Mouse (Mus musculus) large intestine, adult 2 months (tissue): ENCODE measurements at regions not wholly inside any gene's neighbourhood (a gene's known extent, or its start where the extent isn't known, plus 50 kb on each side); places are given as distances from the start of the nearest gene placed in this dataset.
A peak's percentile ranks its signal among the peaks of the same experiment; 100 is the strongest.

ENCODE experiments used
- DNase-seq: peaks from one replicate; pipeline ENCODE4 v3.0.0-alpha.2; 2012; ENCODE audit warnings: low read depth, low spot score
- WGBS: fragments of 180-500 bp; shearing (Covaris S2); methylation state at CpG from one replicate; pipeline ENCODE4 v1.1.7; 2018; 5-methylcytosine and 5-hydroxymethylcytosine counted together

- DNase-seq, result peak; percentile 32
- WGBS, result 19% methylated on average over 12 of the region's 12 CpGs
Observed at GRCm38 (mm10) chr2:147717484-147717947, 329.3 kb downstream of the Foxa2 start.

GRCm38 (mm10) chr2:147715791-147716190, 331.0 kb downstream of the Foxa2 start:
- 90% methylated on average over 5 of the region's 5 CpGs for WGBS
- DNase-seq, result no peak

DNA sequence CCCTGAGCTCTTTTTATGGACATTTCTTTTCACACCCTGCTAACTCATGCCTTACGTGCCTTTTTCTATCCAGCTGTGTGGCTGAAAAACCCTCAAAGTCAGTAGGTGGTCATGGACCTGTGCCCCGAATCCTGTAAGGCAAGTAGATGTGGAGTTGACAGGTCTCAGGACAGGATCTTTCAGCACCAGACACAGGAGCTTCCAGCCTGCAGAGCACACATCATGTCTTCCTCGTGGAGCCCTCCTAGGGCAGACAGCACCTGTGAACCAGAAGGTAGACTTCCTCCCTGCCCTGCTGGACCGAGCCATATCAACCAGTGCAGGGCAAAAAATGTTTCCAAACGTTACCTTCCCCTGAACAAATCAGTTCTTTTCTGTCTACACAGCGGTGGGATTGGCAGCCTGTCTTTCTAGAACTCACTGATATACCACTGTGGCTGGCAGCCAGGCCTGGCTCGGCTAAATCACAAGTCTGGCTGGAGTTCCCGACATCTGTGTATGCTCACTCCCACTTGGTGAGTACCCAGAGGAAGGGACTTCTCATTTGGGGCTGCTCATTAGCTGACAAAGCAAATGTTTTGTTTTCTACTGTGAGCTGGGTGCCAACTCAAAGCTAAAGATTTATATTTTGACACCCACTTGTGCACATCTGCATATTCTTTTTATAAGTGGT, 336.0 kb downstream of the Foxa2 start:
- no peak for DNase-seq
- WGBS, result 51% methylated on average over 8 of the region's 8 CpGs

DNA sequence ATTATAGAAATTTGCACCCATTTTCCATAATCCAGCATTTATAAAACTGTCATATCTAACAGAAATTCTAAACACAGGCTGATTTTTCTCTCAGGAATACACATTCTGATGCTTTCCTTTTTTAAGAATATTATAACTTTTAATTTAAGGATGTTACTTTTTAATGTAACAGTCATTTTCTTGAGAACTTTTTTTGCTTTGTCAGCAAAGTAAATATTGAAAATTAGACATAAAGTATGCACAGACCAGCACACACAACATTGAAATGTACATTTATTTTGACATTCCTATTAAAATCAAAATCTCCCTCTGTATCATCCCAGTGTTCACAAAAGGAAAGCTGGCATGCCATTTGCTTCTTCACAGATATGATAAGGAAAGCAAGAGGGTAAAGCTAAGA, 337.0 kb downstream of the Foxa2 start:
- no peak for DNase-seq

GRCm38 (mm10) chr2:147707156-147707555, 339.6 kb downstream of the Foxa2 start:
- DNase-seq, result no peak
- WGBS, result 85% methylated on average over 6 of the region's 6 CpGs

GRCm38 (mm10) chr2:147703981-147704380, 342.3 kb downstream of the Pax1 start:
- WGBS, result 50% methylated on average over 10 of the region's 10 CpGs
- no peak for DNase-seq

GRCm38 (mm10) chr2:147702330-147703063, 340.8 kb downstream of the Pax1 start:
- 49% methylated on average over 6 of the region's 6 CpGs for WGBS

GRCm38 (mm10) chr2:147699524-147700081, 337.9 kb downstream of the Pax1 start:
- 66% methylated on average over 6 of the region's 6 CpGs for WGBS

More at GRCm38 (mm10) chr2:147702330-147703063, 340.8 kb downstream of the Pax1 start:
- DNase-seq, result no peak

DNA sequence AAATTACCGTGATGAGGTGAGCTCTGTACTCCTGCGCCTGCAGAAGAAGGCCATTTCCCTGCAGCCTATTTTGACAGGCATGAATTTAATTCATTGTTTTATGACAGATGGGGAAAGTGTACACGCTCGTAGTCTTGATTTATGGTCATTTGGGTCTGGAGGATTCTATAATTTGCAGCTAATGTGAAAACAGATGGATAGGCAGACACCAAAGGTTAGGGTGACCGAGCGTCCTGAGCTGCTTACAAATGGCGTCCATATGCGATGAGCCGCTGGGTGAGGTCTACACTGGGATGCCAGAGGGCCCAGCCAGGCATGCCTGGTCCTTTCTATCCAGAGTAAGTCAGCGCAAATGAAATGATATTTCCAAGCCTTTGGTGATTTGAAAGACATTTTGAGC, 330.2 kb downstream of the Pax1 start:
- DNase-seq, result no peak
- WGBS, result 75% methylated on average over 10 of the region's 10 CpGs

More at GRCm38 (mm10) chr2:147699524-147700081, 337.9 kb downstream of the Pax1 start:
- DNase-seq, result no peak

- no peak for DNase-seq
- 55% methylated on average over 15 of the region's 15 CpGs for WGBS
Observed at GRCm38 (mm10) chr2:147690506-147691208, 328.9 kb downstream of the Pax1 start.

DNA sequence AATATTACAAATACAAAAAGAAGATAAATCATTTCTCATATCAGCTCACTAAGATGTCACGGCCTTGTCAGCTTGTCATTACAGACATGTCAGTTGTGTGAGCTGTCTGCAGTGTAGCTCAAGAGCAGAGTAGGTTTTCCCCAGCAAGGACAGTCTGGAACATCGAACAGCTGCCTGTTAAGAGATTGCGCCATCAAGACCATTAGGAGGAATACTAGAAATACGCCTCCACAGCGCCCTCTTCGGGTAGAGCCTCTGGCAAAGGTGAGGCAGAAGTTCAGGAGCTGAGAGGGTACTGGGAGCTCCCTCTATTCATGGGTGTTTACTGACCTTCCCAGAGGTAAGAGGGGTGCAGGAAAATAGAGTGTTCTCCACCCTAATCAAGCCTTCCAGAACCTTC, 327.0 kb downstream of the Pax1 start:
- whole genome bisulfite sequencing, result 17% methylated on average over 6 of the region's 6 CpGs
- DNase-seq, result no peak

DNA sequence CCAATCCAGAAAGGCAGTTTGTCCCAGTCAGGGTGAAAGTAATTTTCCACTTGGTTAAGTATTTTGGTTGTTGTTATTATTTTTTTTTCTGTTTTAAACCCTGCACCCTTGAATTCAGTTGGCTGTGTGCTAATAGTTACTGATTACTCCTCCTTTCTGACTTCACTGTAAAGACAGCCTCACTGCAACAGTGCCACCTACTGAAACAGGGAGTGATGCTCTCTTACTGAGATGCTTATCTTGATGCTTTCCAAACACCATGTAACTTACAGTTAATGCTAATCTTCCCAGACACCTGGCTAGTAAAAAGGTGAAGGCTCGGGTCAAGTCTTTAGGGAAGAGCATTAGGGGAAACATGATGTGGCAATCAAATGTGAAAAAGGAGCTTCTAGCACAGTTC, 294.9 kb downstream of the Pax1 start:
- 3% methylated on average over 1 of the region's 1 CpGs for WGBS
- no peak for DNase-seq

DNA sequence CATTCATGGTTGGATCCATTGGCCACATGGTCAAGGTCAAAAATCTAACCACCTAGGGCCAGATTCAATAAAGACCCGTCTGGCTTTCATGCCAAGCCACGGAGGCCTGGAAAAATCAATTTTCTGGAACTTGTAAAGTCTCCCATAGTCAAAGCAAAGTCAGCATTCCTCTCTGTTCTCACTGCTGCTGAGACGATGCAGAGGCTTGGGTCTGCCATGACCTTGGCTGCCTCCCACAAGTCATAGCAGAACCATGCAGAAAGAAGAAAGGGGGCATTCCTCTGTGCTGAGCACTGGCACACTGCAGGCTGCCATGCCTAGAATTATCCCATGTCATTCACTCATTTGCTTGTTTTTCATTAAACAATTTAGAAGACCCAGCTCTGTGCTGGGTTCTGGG, 288.5 kb downstream of the Pax1 start:
- WGBS, result 59% methylated on average over 3 of the region's 3 CpGs
- no peak for DNase-seq

DNA sequence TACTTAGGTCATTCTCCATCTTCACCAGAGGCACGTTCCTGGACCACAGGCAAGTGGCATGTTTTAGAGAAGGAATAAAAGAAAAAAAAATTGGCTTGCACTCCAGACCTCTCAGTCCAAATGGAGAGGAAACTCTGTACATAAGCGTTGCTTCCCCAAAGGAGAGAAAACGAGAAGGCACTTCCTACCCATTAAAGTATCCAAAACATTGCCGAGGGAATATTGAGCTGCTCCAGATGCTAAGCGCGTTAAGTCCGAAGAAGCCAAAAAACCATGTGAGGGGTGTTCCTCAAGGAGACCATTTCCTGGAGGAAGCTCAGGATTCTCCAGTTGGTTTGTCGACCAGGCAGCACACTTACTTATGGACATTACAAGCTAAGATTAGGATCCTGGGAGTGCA, 286.2 kb downstream of the Pax1 start:
- no peak for DNase-seq
- WGBS, result 75% methylated on average over 8 of the region's 8 CpGs

DNA sequence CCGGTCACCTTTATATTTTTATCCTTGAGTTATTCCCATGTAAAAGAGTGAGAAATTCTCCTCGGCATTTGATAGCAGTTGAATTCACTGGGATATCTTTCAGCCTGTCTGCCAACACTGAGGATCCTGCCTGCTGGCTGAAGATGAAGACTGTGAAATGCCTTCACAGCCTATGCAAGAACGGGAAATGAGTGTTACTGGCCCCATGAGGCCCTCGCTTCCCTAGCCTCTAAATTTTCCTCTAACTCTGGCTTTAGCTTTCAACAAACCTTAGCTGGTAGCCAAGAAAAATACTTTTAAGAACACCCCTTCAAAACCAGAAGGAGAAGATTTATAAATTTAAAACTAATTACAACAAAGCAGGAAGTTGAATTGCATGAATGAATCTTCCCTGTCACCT, 285.8 kb downstream of the Pax1 start:
- DNase-seq, result no peak
- 76% methylated on average over 4 of the region's 4 CpGs for WGBS

DNA sequence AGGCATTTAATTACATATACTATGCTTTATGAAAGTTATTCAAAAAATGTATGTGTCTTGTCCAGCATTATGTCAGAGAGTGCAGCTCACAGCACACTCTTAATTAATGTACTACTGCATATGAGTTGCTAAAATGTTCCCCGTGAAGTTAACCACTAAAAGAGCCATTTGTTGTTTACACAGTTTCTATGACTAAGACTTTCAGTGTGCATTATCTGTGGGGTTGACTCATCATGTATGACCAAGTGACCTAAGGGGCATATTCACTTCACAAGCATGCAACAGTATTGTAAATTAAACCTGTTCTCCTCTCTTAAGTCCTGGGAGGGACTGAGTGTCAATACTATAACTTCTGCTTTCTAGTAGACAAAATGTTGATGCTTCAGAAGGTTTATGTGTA, 276.2 kb downstream of the Pax1 start:
- DNase-seq, result no peak
- 38% methylated on average over 1 of the region's 1 CpGs for WGBS

- no peak for DNase-seq
- 63% methylated on average over 6 of the region's 6 CpGs for WGBS
Observed at GRCm38 (mm10) chr2:147632737-147633136, 271.0 kb downstream of the Pax1 start.

GRCm38 (mm10) chr2:147629716-147630115, 268.0 kb downstream of the Pax1 start:
- WGBS, result 73% methylated on average over 3 of the region's 3 CpGs
- DNase-seq, result no peak

DNA sequence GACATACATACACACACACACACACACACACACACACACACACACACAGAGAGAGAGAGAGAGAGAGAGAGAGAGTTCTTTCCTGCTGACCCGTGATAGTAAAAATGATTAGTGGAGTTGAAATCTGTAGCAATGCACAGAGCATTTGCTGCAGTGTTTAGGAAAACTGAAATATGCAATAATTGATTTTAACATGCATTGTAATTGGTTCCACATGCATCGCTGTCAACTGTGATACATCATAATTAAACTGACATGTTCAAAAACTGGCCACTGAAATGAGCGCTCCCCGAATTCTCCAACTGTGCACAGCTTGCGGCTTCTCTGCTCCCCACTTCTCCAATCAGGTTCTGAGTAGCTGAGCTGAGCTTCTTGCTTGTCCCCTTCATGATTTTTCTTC, 265.4 kb downstream of the Pax1 start:
- no peak for DNase-seq
- 80% methylated on average over 5 of the region's 5 CpGs for WGBS

DNA sequence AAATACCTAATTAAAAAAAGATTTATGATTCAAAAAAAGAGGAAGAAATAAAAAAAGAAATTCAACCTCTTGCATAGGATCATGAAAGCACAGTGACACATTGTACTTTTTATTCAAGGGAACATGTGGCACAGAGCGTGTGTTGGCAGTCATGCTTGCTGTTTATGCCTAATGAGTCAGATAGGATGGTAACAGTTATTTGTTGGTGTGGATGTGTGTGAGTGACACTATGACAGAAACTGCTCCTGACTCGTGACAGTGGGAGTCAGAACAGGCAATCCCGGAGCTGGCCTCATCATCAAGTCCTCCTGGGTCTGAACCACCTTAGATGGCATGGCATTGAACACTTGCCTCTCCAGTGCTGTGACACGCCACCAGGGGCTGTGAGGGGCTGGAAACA, 261.4 kb downstream of the Pax1 start:
- no peak for DNase-seq
- 74% methylated on average over 4 of the region's 4 CpGs for WGBS
